Mouse (Mus musculus): ENCODE data around the gene Pdzd8.

The Pdzd8 gene

DNA sequence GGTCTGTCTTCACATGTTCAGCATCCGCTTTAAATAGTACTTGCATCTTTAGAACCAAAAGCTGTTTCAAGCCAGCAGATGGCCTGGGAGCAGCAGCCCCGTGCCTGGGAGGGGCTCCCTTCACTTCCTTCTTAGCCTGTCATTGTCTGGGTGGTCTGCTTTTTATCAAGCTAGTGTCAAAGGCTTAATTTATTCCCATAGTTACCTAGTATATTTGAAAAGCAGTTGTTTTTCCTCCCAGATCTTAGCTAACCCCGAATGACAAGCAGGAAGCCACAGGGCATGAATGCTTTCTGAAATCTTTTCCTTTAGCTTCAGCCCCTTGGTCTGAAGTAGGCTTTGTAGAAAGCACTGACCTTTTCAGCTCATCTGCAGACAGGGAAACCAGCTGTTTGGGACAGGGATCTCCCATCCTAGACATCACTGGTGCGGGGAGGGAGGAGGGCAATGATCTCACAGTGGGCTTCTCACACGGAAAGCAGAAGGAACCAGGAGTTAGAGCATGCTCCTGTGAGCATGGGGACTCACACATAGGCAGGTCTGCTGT, 78.1 kb downstream of the Pdzd8 start:
- DNase-seq, result no peak

DNA sequence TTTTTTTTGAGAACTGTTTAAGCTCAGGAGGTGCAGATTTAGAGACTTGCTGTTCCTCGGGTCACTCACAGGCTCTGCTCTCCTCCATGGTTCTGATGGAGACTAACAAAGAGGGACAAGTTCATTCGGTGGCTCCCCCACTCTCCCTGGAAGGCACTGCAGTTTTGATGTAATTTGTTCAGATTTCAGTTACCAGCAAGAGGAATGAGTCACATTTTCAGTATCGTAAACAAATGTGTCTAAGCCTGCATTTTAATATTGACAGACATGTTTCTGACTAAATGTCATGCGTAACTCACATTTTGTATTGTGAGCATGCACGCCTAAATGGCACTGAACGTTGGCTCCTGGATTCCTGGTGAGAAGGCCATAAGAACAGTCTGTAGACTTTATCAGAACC, 79.7 kb downstream of the Pdzd8 start:
- no peak for DNase-seq

DNA sequence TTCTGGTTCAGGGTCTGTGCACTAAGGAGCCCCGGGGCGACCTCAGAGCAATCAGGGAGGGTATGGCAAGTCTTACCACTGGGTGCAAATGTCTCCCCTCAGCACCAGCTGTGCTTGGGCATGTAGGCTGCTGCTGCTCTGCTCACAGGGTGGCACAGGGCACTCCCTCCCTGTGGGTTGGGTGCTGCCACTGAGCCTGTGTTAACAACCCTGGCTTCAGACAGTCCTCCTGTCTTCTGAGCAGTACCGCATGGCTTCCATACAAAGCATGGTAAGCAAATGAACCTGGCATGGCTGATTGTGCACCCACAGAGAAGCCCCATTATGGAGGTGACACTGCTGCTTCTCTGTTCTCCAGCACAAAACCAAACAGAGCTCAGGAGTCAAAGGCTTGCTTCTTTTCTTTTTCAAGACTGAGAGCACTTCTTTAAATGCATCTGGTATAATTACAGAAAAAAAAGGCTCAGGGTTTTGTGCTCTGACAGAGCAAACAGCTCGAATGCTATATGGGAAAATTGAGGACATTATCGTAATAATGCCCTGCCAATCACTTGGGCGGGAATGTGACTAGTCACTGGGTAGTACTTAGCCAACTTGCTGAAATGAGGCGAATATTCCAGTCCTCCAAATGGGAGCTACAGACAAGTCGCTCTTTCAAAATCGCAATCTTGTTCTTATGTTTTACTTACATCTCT, 80.6 kb downstream of the Pdzd8 start:
- DNase-seq, result no peak

GRCm38 (mm10) chr19:59263171-59263570, 82.4 kb downstream of the Pdzd8 start:
- DNase-seq, result no peak

- no peak for DNase-seq
Observed at GRCm38 (mm10) chr19:59261604-59262003, 84.0 kb downstream of the Pdzd8 start.

GRCm38 (mm10) chr19:59260718-59261442, 84.7 kb downstream of the Pdzd8 start, which contains the start of gene Slc18a2:
Slc18a2 (plus strand) TSS chr19:59260896.
- peak; percentile 68 for DNase-seq

- DNase-seq, result no peak
Observed at GRCm38 (mm10) chr19:59259633-59260032, 85.9 kb downstream of the Pdzd8 start.

DNA sequence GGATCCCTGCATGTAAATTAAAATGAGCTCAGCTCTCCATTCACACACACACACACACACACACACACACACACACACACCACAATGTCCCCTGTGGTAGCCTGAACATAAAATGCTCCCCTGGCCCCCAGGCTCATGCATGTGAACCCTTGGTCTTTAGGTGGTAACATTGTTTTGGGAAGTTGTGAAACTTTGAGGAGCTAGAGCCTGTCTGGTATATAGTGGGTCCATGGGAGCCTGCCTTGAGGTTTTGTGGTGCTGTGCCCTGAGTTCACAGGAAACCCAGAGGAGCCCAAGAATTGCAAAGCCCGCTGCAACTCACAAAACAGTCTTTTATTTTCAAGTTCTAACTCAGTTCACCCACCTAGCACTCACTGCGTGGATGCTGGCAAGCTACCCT, 92.9 kb downstream of the Pdzd8 start:
- DNase-seq, result no peak

DNA sequence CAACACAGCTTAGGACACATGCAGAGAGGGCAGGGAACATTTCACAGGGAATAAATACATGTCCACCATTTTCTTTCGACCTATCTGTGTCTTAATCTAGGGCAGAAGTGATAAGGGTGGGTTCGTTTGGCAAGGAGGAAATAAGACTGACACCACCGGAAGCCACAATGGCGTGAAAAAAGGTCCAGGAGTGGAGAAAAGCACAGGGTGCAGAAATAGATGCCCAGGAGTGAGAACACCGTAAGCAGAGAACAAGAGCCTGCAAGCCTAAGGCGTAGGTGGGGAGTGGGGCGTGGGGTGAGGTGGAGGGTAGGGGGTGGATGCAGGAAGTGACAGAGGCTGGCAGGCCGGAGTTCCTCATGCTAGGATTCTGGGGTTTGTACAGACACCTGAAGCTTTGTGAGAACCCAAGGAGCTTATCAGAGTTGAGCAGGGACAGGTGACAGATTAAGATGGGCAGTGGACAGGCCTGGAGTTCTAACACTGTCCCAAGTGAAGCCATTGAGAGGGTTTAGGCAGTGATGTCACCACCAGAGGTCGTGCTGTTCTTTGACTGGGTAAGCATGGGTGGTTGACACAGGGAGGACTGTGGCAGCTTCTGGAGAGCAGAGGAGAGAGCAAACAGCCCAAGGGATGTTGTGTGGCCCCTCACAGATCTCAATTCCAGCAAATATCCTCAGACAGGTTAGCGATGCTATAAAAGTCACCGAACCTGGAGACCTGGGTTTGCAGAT, 96.9 kb downstream of the Pdzd8 start:
- DNase-seq, result peak; percentile 53

DNA sequence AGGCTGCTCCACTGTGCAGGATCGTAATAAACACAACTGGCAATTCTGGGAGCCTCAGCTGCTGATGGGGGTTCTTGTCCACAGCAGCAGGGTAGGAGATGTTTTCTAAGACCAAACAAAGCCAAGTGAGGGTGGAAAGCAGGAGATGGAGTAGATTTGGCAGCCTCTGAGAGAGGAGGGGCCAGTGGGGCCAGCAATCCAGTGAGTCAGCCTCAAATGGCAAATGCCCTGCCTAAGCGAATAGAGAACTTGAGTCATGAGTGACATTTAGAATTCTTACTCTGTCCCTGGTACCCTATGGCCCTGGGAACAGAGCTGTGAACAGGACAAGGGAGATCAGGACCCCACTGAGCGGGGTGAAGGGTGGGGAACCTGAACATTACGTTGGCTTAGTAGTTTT, 97.4 kb downstream of the Pdzd8 start:
- no peak for DNase-seq
